Mouse (Mus musculus): ENCODE measurements at regions not wholly inside any gene's neighbourhood (a gene's known extent, or its start where the extent isn't known, plus 50 kb on each side); places are given as distances from the start of the nearest gene placed in this dataset.

- Histone ChIP-seq H3K4me3 (replicated peaks; ENCODE audit: low read length) (no peak overlapping the region), H3K36me3 (ENCODE audit: control insufficient read depth, insufficient read depth, low read length) (no peaks in the 10 kb centered on the region), H3K4me2 (ENCODE audit: low read depth, low read length) (no peak overlapping the region), H3K9ac (ENCODE audit: low read length) (no peak overlapping the region), H3K27ac (ENCODE audit: low read length) (no peak overlapping the region), H3K9me3 (replicated peaks; ENCODE audit: control insufficient read depth, low read length) (no peaks in the 10 kb centered on the region), H3K4me1 (ENCODE audit: control insufficient read depth, insufficient read depth, low read length) (no peaks in the 10 kb centered on the region), H3K27me3 (ENCODE audit: control insufficient read depth, insufficient read depth, low read length) (no peaks in the 10 kb centered on the region)
- ATAC-seq (ENCODE audit: insufficient read depth, low FRiP score), result no peak
- WGBS, result 86% methylated on average over 8 of the region's 8 CpGs
Measured at GRCm38 (mm10) chr3:131886984-131887383, 198.1 kb upstream of the Dkk2 start.

GRCm38 (mm10) chr3:131887670-131888069, 197.4 kb upstream of the Dkk2 start:
- no peak overlapping the region for H3K4me2 ChIP-seq (ENCODE audit: low read depth, low read length)
- no peak overlapping the region for H3K4me3 ChIP-seq (replicated peaks; ENCODE audit: low read length)
- H3K4me1 ChIP-seq (ENCODE audit: control insufficient read depth, insufficient read depth, low read length), result no peaks in the 10 kb centered on the region
- H3K9me3 ChIP-seq (replicated peaks; ENCODE audit: control insufficient read depth, low read length), result no peaks in the 10 kb centered on the region
- H3K36me3 ChIP-seq (ENCODE audit: control insufficient read depth, insufficient read depth, low read length), result no peaks in the 10 kb centered on the region
- no peak for ATAC-seq (ENCODE audit: insufficient read depth, low FRiP score)
- H3K27me3 ChIP-seq (ENCODE audit: control insufficient read depth, insufficient read depth, low read length), result no peaks in the 10 kb centered on the region
- H3K27ac ChIP-seq (ENCODE audit: low read length), result no peak overlapping the region
- H3K9ac ChIP-seq (ENCODE audit: low read length), result no peak overlapping the region
- 77% methylated on average over 4 of the region's 4 CpGs for WGBS

- no peak overlapping the region for H3K4me2 ChIP-seq (ENCODE audit: low read depth, low read length)
- WGBS, result 81% methylated on average over 7 of the region's 7 CpGs
- no peak overlapping the region for H3K9ac ChIP-seq (ENCODE audit: low read length)
- no peaks in the 10 kb centered on the region for H3K36me3 ChIP-seq (ENCODE audit: control insufficient read depth, insufficient read depth, low read length)
- H3K4me3 ChIP-seq (replicated peaks; ENCODE audit: low read length), result no peak overlapping the region
- no peaks in the 10 kb centered on the region for H3K9me3 ChIP-seq (replicated peaks; ENCODE audit: control insufficient read depth, low read length)
- H3K27me3 ChIP-seq (ENCODE audit: control insufficient read depth, insufficient read depth, low read length), result no peaks in the 10 kb centered on the region
- ATAC-seq (ENCODE audit: insufficient read depth, low FRiP score), result no peak
- no peak overlapping the region for H3K27ac ChIP-seq (ENCODE audit: low read length)
- H3K4me1 ChIP-seq (ENCODE audit: control insufficient read depth, insufficient read depth, low read length), result no peaks in the 10 kb centered on the region
Measured at GRCm38 (mm10) chr3:131891941-131892340, 193.2 kb upstream of the Dkk2 start.

- ATAC-seq (ENCODE audit: insufficient read depth, low FRiP score), result no peak
- no peaks in the 10 kb centered on the region for H3K36me3 ChIP-seq (ENCODE audit: control insufficient read depth, insufficient read depth, low read length)
- 50% methylated on average over 16 of the region's 16 CpGs for WGBS
- no peak overlapping the region for H3K9ac ChIP-seq (ENCODE audit: low read length)
- no peak overlapping the region for H3K27ac ChIP-seq (ENCODE audit: low read length)
- H3K4me2 ChIP-seq (ENCODE audit: low read depth, low read length), result no peak overlapping the region
- H3K9me3 ChIP-seq (replicated peaks; ENCODE audit: control insufficient read depth, low read length), result no peaks in the 10 kb centered on the region
- H3K27me3 ChIP-seq (ENCODE audit: control insufficient read depth, insufficient read depth, low read length), result no peaks in the 10 kb centered on the region
- no peak overlapping the region for H3K4me3 ChIP-seq (replicated peaks; ENCODE audit: low read length)
- H3K4me1 ChIP-seq (ENCODE audit: control insufficient read depth, insufficient read depth, low read length), result no peaks in the 10 kb centered on the region
Measured at GRCm38 (mm10) chr3:131893061-131893804, 191.9 kb upstream of the Dkk2 start.

GRCm38 (mm10) chr3:131895057-131895456, 190.0 kb upstream of the Dkk2 start:
- Histone ChIP-seq H3K9ac (ENCODE audit: low read length) (no peak overlapping the region), H3K4me1 (ENCODE audit: control insufficient read depth, insufficient read depth, low read length) (no peaks in the 10 kb centered on the region), H3K27me3 (ENCODE audit: control insufficient read depth, insufficient read depth, low read length) (no peaks in the 10 kb centered on the region), H3K4me3 (replicated peaks; ENCODE audit: low read length) (no peak overlapping the region), H3K27ac (ENCODE audit: low read length) (no peak overlapping the region), H3K4me2 (ENCODE audit: low read depth, low read length) (no peak overlapping the region), H3K9me3 (replicated peaks; ENCODE audit: control insufficient read depth, low read length) (no peaks in the 10 kb centered on the region), H3K36me3 (ENCODE audit: control insufficient read depth, insufficient read depth, low read length) (no peaks in the 10 kb centered on the region)
- WGBS, result 43% methylated on average over 1 of the region's 1 CpGs
- ATAC-seq (ENCODE audit: insufficient read depth, low FRiP score), result no peak

- H3K36me3 ChIP-seq (ENCODE audit: control insufficient read depth, insufficient read depth, low read length), result no peaks in the 10 kb centered on the region
- no peak overlapping the region for H3K4me2 ChIP-seq (ENCODE audit: low read depth, low read length)
- no peaks in the 10 kb centered on the region for H3K27me3 ChIP-seq (ENCODE audit: control insufficient read depth, insufficient read depth, low read length)
- H3K27ac ChIP-seq (ENCODE audit: low read length), result no peak overlapping the region
- 79% methylated on average over 6 of the region's 6 CpGs for WGBS
- H3K9ac ChIP-seq (ENCODE audit: low read length), result no peak overlapping the region
- ATAC-seq (ENCODE audit: insufficient read depth, low FRiP score), result no peak
- H3K9me3 ChIP-seq (replicated peaks; ENCODE audit: control insufficient read depth, low read length), result no peaks in the 10 kb centered on the region
- H3K4me3 ChIP-seq (replicated peaks; ENCODE audit: low read length), result no peak overlapping the region
- no peaks in the 10 kb centered on the region for H3K4me1 ChIP-seq (ENCODE audit: control insufficient read depth, insufficient read depth, low read length)
Measured at GRCm38 (mm10) chr3:131913534-131913933, 171.6 kb upstream of the Dkk2 start.

- Histone ChIP-seq H3K36me3 (ENCODE audit: control insufficient read depth, insufficient read depth, low read length) (no peaks in the 10 kb centered on the region), H3K9me3 (replicated peaks; ENCODE audit: control insufficient read depth, low read length) (no peaks in the 10 kb centered on the region), H3K9ac (ENCODE audit: low read length) (no peak overlapping the region), H3K27me3 (ENCODE audit: control insufficient read depth, insufficient read depth, low read length) (no peaks in the 10 kb centered on the region), H3K4me2 (ENCODE audit: low read depth, low read length) (no peak overlapping the region), H3K4me1 (ENCODE audit: control insufficient read depth, insufficient read depth, low read length) (no peaks in the 10 kb centered on the region), H3K27ac (ENCODE audit: low read length) (no peak overlapping the region), H3K4me3 (replicated peaks; ENCODE audit: low read length) (no peak overlapping the region)
- no peak for ATAC-seq (ENCODE audit: insufficient read depth, low FRiP score)
- 68% methylated on average over 3 of the region's 3 CpGs for WGBS
Measured at GRCm38 (mm10) chr3:131914372-131914771, 170.7 kb upstream of the Dkk2 start.

GRCm38 (mm10) chr3:131914997-131915396, 170.1 kb upstream of the Dkk2 start:
- Histone ChIP-seq H3K9me3 (replicated peaks; ENCODE audit: control insufficient read depth, low read length) (no peaks in the 10 kb centered on the region), H3K9ac (ENCODE audit: low read length) (no peak overlapping the region), H3K27me3 (ENCODE audit: control insufficient read depth, insufficient read depth, low read length) (no peaks in the 10 kb centered on the region), H3K4me2 (ENCODE audit: low read depth, low read length) (no peak overlapping the region), H3K27ac (ENCODE audit: low read length) (no peak overlapping the region), H3K36me3 (ENCODE audit: control insufficient read depth, insufficient read depth, low read length) (no peaks in the 10 kb centered on the region), H3K4me3 (replicated peaks; ENCODE audit: low read length) (no peak overlapping the region), H3K4me1 (ENCODE audit: control insufficient read depth, insufficient read depth, low read length) (no peaks in the 10 kb centered on the region)
- 61% methylated on average over 7 of the region's 7 CpGs for WGBS
- ATAC-seq (ENCODE audit: insufficient read depth, low FRiP score), result no peak

- Histone ChIP-seq H3K27me3 (ENCODE audit: control insufficient read depth, insufficient read depth, low read length) (no peaks in the 10 kb centered on the region), H3K4me2 (ENCODE audit: low read depth, low read length) (no peak overlapping the region), H3K9ac (ENCODE audit: low read length) (no peak overlapping the region), H3K27ac (ENCODE audit: low read length) (no peak overlapping the region), H3K9me3 (replicated peaks; ENCODE audit: control insufficient read depth, low read length) (no peaks in the 10 kb centered on the region), H3K4me1 (ENCODE audit: control insufficient read depth, insufficient read depth, low read length) (no peaks in the 10 kb centered on the region), H3K4me3 (replicated peaks; ENCODE audit: low read length) (no peak overlapping the region), H3K36me3 (ENCODE audit: control insufficient read depth, insufficient read depth, low read length) (no peaks in the 10 kb centered on the region)
- 78% methylated on average over 13 of the region's 13 CpGs for WGBS
- no peak for ATAC-seq (ENCODE audit: insufficient read depth, low FRiP score)
Measured at GRCm38 (mm10) chr3:131917734-131918534, 167.2 kb upstream of the Dkk2 start.

Measured in stomach, embryonic 16.5 days (tissue).